Mouse (Mus musculus) layer of hippocampus, adult 11-12 months (tissue): ENCODE results near the gene Atp2a3.

Source experiments
- DNase-seq: peaks from one replicate; pipeline ENCODE4 v3.0.0; 2022; ENCODE audit warnings: low spot score

The Atp2a3 gene

DNA sequence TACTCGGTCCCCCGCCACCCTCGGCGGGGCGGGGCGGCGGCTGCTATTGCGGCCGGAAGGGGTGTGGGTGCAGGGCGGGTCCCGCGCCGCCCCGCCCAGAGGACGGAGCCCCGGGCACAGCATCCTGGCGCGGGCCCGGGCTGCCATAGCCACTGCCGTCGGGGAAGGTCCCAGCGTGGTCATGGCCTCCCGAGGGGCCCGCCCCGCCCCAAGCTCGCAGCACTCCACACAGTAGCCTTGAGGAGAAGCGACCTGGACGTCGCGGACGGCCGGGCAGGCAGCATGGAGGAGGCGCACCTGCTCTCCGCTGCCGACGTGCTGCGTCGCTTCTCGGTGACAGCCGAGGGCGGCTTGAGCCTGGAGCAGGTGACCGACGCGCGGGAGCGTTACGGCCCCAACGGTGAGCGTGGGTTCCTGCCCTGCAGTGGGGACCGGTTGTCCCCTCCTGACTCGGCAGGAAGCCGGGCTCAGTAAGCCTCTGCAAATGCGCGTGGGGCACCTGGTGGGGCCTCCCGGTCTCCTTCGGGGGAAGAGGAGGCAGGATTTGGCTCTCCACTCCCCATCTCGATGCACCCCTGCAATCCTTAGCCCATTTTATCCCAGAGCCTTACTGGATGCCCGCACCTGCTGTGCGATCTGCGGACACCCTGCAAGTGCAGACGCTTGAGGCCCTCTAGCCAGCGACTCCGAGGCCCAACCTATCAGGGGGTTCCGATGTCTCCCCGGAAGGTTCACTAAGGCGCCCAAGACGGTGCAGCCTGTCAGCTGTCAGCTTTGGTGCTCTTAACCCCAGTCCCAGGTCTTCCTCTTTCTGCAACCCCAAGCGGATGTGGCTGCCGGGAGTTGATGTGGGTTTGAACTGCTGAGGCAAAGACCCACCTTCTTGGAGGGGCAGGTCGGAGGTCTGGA lies at the start of gene Atp2a3:
Gene Atp2a3 (plus strand): TSS at position 98 of the 909 bp plus-strand sequence.
- DNase-seq = no peak

- no peak for DNase-seq
Measured at GRCm38 (mm10) chr11:72917299-72917996, 43.5 kb upstream of the Atp2a3 start.

GRCm38 (mm10) chr11:72923116-72923515 lies 37.9 kb upstream of the Atp2a3 start:
- no peak for DNase-seq

DNA sequence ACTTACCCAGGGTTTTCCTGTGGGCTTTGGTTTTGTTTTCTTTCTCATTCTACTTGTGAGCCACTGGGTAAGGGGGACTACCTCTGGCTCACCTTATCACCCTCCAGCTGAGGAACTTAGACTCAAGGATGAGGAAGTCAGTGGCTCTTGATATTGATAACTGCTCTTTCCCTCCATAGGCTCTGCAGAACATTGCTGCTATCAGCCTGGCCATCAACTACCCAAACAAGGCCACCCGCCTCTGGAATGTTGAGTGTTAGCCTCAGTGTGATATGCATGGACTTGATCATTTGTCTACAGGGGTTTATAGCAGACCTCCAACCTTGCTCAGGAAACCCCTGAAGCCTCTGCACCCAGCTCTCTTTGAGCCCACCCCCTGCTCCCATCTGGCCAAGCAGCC lies 36.5 kb upstream of the Atp2a3 start:
- DNase-seq = no peak

GRCm38 (mm10) chr11:72925067-72925466 lies 35.9 kb upstream of the Atp2a3 start:
- no peak for DNase-seq

DNA sequence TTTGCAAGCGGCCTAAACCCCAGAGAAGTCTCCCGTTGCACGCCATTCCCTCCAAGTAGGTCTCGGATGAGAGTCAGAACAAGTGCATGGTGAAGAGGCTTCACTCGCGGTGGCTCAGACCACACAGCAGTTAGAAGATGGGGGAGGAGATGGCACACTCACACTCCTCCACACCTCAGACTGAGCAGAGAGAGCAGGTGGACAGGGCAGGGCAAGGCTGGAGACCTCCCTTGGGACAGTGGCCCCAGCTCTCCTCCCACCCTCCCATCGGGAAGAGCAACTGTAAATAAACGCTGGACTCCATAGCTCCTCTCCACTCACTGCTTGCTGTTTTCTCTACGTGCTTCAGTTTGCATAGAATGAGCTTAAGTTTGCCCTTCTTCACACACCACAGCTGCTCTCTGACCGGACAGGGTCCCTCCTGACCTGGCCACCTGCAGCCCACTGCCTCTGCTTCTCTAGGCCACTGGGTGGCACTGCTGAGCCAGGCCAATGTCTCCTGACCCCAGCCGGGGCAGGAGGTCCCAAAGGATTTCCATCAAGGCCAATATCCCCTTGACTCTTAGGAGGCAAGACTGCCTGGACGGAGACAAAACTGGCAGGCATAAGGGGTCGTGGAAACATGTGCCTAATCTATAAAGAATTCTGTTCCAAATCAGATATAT lies 34.6 kb upstream of the Atp2a3 start:
- peak; percentile 37 for DNase-seq

DNA sequence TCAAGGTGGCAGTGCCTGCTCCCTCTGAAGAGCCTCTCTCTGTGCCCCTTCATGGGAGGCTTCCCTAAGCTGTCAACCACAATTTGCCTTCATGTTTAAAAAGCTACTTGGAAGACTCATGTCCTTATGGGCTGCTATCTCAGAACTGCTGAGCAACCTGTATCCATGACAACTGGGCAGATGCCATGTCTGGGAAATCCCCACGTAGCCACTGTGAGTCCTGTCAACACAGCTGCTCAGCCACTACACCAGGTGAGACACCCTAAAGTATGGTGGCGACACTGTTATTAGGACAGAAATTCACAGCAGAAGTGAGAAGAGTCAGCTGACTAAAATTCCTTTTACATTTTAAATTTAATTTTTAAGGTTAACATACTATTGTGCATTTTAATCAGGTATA lies 32.5 kb upstream of the Atp2a3 start:
- no peak for DNase-seq

DNA sequence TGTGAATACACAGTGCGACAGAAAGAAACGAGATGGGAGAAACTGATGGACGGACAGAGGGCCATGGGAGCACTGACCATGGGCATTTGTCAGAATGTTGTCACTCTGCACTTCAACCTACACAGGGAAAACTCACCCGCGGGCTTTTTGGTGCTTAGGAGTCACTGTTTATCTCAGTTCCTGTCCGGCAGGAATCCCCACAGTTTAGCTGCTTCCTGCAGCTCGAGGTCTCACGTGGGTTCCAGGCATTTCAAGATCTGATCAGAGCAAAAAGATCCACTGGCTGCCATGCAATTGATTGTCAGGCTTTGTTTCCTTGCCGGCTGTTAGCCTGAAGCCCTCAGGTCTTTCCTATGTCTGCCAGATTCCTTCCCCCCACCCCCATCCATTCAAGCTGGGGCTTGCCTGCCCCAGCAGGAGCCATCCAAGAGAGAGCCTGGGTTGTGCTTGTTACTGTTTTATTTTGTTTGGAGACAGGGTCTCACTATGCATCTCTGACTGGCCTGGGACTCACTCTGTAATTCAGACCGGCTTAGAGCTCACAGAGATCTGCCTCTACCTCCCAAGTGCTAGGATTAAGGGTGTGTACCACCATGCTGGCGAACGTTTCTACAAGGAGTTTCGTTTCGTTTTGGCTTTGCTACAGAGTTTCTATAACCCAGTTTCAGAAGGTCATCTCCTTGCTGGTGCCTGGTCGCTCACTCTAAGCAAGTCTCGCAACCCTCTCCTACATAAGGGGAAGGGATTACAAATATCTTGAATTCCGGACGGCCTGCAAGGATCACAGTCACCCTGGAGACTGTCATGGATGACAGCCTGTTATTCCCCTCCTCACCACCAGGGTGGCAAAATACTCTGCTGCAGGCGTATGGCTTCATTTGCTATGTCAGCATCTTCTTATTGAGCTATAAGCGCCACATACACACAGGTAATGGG lies 20.5 kb upstream of the Atp2a3 start:
- peak; percentile 32 for DNase-seq

DNA sequence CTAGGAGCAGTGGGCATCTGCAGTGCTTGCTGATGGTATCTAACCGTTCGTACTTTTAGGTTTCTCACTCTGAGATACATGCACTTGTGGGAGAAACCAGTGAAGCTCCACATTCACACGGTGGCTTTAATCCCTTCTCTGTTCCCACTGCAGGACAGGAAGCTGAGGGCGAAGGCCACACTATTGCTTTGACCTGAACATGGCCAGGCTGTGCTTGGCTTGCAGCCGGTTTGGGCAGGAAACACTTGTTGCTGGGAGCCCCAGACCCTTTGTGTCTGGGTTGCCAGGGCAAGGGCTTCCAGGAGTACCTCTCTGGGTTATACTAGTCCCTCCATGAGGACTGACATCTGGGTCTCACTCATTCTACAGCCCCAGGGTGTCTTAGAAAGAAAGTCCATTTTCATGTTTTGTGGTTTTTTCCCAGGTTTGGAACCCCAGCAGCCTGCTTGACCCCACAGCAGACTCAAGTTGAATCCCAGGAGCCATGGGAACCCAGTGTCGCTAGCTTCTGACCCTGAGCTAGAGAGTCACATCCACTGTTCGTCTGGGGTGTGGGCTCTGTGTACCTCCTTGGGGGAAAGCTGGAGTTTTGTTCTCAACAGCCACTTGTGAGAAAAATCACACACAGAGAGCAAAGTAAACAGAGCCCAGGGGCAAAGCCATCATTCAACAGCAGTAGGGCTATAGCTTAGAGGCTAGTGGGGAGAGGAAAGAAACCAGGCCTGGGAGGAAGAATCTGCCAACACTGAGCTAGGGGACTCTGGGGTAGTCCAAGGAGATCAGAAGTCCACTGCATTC lies 15.8 kb upstream of the Atp2a3 start:
- DNase-seq = no peak

- no peak for DNase-seq
Measured at GRCm38 (mm10) chr11:72945875-72946559, 15.0 kb upstream of the Atp2a3 start.

DNA sequence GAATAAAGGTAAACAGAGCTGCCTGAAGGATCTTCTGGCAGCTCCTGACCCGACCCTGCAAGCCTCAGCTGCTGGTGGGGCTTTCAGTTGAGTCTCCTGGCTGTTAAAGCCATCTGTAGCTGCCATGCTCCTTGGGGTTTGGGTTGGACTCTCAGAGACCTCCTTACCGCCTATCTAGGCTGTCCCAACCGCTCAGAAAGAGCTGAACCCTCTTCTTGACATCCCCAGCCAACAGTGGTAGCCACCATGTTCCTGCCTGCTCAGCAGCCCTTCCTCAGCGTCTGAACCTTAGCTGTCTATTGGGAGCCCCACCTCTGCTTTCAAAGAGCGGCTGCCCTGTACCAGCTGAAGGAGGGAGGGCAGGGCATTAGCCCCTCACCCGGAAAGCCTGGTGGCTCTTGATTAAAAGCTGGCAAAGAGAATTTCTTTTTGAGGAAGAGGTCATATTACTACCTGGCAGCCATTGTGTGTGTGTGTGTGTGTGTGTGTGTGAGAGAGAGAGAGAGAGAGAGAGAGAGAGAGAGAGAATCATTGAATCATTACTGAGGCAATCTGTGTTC lies 14.3 kb upstream of the Atp2a3 start:
- no peak for DNase-seq

DNA sequence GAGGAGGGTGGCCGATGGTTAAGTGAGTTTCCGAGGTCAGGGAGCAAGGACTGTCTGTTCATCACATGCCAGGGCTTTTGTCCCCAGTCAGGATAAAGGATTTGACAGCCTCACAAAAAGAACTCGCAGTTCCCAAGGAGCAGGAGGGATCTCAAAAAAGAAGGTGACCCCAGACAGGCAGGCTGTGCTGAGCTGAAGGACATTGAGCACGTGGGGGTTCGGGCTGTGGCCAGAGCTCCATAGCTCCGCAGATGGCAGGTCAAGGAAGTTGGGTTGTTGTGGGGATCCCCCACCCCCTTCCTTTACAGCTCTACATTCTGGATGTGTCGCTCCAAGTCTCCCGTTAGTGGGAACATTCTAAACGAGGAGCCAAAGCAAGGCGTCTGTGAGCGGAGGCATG lies 13.1 kb upstream of the Atp2a3 start:
- DNase-seq = no peak

DNA sequence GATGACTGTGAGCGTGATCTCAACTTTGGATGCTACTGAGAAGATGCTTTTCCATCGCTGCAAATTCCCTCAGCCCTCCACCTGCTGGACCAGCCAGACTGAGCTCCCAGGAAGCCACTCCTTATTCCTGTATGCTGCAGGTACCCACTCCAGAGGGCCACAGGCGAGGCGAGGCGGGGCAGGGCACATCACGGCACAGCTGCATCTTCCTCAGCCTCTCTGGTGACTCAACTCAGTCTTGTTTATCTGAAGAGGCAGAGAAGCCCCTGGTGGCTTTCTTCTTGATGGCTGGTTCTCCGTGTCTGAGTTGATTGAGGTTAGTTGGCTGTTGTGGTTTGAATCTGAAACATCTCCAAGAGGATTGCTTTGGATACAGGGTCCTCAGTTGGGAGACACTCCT lies 12.7 kb upstream of the Atp2a3 start:
- no peak for DNase-seq

- DNase-seq = no peak
Measured at GRCm38 (mm10) chr11:72951137-72952000, 9.6 kb upstream of the Atp2a3 start.

DNA sequence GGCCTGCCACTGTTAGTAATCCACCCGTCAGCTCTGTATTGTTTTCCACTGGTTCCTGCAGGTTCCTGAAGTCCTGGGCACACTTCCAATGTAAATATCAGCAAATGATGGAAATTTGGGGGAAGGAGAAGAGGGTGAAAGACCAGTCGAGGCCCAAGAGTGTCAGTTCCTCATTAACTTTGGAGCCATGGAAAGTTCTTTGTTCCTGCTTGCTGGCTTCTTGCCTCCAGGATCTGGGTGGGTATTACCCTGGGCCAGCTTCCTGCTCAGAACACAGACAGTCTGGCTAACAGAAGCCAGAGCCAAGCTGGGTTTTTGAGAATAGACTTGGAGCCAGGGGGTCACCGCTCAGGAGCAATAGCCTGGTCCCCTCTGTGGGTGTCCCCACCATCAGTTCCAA lies 8.7 kb upstream of the Atp2a3 start:
- no peak for DNase-seq

GRCm38 (mm10) chr11:72952697-72953096 lies 8.3 kb upstream of the Atp2a3 start:
- no peak for DNase-seq

GRCm38 (mm10) chr11:72953116-72953439 lies 7.9 kb upstream of the Atp2a3 start:
- no peak for DNase-seq

DNA sequence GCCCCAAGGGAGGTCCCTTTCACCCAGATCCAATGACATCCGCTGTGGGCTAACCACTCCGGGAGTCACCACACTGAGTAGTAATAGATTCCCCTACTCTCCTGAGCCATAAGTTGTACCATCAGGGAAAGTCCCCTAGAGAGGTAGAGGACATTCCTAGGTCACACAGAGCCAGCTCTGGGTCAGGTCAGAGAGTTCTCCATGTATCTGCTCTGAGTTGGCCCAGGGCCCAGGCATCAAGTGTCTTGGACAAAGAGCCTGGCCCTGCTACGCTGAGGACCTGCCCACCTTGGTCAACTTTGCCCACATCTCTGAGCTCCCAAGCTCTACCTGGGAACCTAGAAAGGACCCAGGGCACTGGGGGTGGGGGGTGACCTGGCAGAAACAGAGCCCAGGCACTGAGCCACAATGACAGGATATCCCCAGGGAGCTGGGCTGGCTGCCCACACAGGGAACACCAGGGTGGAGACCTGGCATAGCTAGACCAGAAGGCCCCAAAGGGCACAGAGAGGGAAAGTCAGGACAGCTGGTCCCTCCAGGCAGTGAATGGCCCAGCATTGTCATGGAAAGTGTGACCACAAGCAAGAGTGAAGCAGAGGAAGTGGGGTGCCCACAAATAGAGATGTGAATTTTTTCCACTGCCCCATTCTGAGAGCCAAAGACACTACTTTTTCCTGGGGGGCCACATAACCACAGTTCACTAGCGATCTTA lies 7.4 kb upstream of the Atp2a3 start:
- DNase-seq = no peak
